Mouse (Mus musculus): ENCODE measurements at regions not wholly inside any gene's neighbourhood (a gene's known extent, or its start where the extent isn't known, plus 50 kb on each side); places are given as distances from the start of the nearest gene placed in this dataset.
A peak's percentile ranks its signal among the peaks of the same experiment; 100 is the strongest.

DNA sequence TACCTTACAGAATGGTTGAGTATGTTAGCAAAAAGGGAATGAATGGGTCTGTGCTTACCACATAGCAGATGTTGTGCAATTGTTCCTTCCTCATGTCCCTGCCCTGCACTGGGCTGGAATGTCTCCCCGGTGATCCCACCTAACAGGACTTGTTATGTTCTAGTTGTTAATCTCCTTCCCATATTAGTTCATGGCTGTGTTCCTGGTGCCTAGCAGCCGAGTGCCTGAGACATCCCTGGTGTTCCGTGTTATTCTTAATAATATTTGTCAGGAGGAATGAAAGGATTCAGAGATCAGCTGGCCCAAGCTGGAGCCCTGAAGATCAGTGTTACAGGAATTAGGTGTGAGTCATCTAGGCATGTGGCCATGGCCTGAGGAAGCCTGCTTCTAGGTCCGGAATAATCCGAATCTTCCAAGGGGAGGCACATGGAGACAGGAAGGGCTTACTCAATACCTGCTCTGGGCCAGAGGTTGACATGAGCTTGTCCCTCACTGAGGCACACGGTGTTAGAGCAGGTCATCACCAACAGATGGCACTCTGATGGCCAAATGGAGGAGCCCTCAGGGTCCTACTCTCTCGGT, 171.2 kb downstream of the 4933412E24Rik start:
- DNase-seq (ENCODE audit: low read depth in 2 of 2, low spot score in 2 of 2), result no peak

DNA sequence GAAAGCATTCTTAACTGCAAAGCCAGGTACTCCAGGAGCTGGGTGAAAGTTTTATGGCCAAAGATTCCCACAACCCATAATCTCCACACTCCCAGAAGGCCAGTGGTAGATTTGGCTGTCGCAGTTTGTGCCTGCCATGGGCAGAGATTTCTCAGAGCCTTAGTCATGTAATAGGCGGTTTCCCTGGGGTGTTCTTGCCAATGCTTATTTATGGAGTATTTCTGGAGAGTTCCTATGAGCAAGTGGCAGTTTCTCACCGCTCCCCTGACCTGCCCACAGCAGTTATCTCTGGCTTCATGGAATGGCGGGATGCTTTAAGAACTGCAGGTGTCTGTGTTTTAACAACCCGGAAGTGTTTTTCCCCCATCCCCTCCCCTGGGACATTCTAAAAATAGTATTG, 179.8 kb downstream of the 4933412E24Rik start:
- DNase-seq (ENCODE audit: low read depth in 2 of 2, low spot score in 2 of 2), result no peak

DNA sequence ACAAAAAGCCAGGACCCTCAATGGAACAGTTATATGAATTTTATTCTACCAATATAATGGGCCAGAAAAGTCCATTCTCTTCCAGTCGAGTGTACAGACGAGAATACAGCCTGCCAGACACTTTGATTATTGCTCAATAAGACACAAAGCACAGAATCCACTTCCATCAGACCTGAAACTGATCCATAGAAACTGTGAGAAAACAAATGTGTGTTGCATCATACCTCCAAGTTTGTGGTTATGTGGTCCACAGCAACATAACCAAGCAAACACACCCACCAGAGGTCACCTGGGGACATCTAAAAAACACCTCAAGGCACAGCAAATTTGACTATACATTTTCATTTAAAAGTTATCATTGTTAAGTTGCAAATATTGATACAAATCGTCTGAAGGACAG, 183.2 kb downstream of the 4933412E24Rik start:
- no peak for DNase-seq (ENCODE audit: low read depth in 2 of 2, low spot score in 2 of 2)

DNA sequence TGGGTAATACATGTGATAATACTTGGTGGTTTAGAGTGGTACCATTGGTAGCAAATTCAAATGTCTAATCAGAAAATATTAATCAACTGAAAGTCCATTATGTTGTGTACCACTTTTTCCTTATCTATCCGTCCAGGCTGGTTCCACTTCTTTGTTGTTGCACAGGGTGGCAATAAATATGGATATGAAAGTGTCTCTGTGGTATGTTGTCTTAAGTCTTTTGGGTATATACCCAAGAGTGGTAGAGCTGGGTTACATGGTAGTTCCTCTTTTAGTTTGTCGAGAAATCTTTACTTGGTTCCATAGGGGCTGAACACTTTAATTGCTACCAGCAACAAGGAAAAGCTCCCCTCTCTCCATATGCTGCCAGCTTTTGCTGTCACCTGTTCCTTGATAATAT, 184.9 kb downstream of the 4933412E24Rik start:
- DNase-seq (ENCODE audit: low read depth in 2 of 2, low spot score in 2 of 2), result no peak

GRCm38 (mm10) chr15:59830553-59831462, 185.6 kb downstream of the 4933412E24Rik start:
- no peak for DNase-seq (ENCODE audit: low read depth in 2 of 2, low spot score in 2 of 2)

- DNase-seq (ENCODE audit: low read depth in 2 of 2, low spot score in 2 of 2), result peak in 1 of 2 experiments; percentile 32
Measured at GRCm38 (mm10) chr15:59828421-59828820, 188.0 kb downstream of the 4933412E24Rik start.

- DNase-seq (ENCODE audit: low read depth in 2 of 2, low spot score in 2 of 2), result no peak
Measured at GRCm38 (mm10) chr15:59826164-59826950, 190.1 kb downstream of the 4933412E24Rik start.

- DNase-seq (ENCODE audit: low read depth in 2 of 2, low spot score in 2 of 2), result no peak
Measured at GRCm38 (mm10) chr15:59823921-59824320, 192.5 kb downstream of the 4933412E24Rik start.

GRCm38 (mm10) chr15:59822995-59823681, 193.3 kb downstream of the 4933412E24Rik start:
- DNase-seq (ENCODE audit: low read depth in 2 of 2, low spot score in 2 of 2), result no peak

DNA sequence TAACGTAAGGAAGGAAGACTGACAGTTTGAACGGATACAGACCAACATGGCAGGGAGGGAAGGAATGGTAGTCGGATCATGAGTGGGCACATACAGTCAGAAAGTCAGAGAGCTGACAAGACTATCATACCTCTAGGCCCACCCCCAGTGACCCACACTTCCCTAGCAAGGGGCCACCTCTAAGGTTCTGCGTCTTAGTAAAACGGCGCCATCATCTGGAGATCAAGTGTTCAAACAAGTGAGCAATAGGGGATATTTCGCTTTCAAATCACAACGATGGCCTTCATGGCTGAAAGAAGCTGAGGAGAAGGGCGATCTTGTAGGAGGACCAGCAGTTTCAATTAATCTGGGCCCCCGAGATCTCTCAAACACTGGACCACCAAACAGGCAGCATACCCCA, 196.1 kb downstream of the 4933412E24Rik start:
- no peak for DNase-seq (ENCODE audit: low read depth in 2 of 2, low spot score in 2 of 2)

DNA sequence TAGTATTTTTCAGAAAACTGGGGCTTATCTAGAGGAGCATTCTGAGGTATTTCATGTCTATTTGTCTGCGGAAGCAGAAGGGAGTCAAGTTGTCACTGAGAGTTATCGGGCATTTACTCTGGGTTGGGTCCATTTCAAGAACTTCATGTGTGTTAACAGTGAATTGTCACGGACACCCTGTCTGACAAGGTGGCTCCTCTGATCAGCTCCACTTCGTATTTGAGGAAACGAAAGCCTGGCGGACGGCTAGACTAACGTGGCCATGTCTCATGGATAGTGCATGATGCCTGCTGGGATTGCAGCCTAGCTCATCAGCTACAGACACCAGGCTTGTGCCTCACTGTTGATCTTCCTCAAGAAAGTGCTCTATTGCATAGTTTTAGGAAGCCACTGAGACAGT, 200.4 kb downstream of the 4933412E24Rik start:
- no peak for DNase-seq (ENCODE audit: low read depth in 2 of 2, low spot score in 2 of 2)

- no peak for DNase-seq (ENCODE audit: low read depth in 2 of 2, low spot score in 2 of 2)
Measured at GRCm38 (mm10) chr15:59811566-59811965, 204.8 kb downstream of the 4933412E24Rik start.

DNA sequence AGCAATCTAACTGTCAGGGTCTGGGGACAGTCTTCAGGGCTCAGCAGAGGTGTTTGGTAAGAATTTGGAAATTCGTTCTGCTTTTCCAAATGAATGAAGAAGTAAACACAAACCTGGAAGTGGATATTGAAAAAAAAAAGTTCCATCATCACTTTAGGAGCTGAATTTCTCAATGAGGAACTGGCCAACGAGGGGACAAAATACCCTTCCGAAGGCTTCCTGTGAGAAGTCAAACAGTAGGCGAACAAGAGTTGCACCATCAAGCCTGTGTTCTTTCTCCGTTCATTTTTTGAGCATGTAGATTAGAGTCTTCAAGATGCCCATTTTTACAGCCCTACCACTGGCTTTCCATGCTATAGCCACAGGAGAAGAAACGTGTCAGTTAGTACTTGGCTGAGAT, 207.1 kb downstream of the 4933412E24Rik start:
- no peak for DNase-seq (ENCODE audit: low read depth in 2 of 2, low spot score in 2 of 2)

- DNase-seq (ENCODE audit: low read depth in 2 of 2, low spot score in 2 of 2), result no peak
Measured at GRCm38 (mm10) chr15:59807723-59808122, 208.7 kb downstream of the 4933412E24Rik start.

- DNase-seq (ENCODE audit: low read depth in 2 of 2, low spot score in 2 of 2), result no peak
Measured at GRCm38 (mm10) chr15:59805771-59806170, 210.6 kb downstream of the 4933412E24Rik start.

DNA sequence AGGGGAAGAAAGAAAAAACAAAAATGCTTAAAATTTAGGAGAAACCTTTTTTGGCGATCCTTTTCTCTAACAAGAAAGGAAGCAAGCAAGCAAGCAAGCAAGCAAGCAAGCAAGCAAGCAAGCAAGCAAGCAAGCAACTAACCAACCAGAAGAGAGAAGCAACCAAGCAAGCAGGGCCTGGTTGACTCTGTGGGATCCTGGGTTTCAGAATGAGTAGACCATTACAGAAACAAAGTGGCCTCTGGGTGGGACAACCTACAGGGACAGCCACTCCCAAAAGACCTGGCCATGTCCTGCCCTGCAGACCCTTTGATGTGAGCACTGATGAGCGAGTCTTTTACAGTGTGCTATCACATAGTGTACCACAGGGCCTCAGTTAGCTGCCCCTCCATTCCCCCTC, 211.6 kb downstream of the 4933412E24Rik start:
- no peak for DNase-seq (ENCODE audit: low read depth in 2 of 2, low spot score in 2 of 2)

- no peak for DNase-seq (ENCODE audit: low read depth in 2 of 2, low spot score in 2 of 2)
Measured at GRCm38 (mm10) chr15:59804394-59804793, 212.0 kb downstream of the 4933412E24Rik start.

GRCm38 (mm10) chr15:59802276-59802675, 214.1 kb downstream of the 4933412E24Rik start:
- DNase-seq (ENCODE audit: low read depth in 2 of 2, low spot score in 2 of 2), result no peak

- DNase-seq (ENCODE audit: low read depth in 2 of 2, low spot score in 2 of 2), result no peak
Measured at GRCm38 (mm10) chr15:59799124-59799815, 217.1 kb downstream of the 4933412E24Rik start.

DNA sequence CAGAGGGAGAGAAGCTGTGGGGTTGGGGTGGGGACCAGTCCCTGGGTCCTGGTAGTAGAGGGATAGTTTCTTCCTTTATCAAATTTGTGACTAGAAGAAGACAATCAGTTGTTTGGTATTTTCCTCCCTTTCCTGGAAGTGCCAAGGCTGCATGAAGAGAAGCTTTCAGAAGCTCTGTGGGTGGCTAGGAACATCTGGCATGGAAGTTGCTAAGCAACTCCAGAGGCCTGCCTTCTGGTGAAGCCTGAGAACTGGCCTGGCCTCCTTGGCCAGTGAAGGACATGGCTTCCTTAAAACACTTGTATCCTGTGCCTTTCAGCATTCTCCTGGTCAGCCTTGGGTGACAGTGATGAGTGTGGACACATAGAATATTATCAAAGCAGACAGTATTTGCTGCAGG, 217.9 kb downstream of the 4933412E24Rik start:
- no peak for DNase-seq (ENCODE audit: low read depth in 2 of 2, low spot score in 2 of 2)

DNA sequence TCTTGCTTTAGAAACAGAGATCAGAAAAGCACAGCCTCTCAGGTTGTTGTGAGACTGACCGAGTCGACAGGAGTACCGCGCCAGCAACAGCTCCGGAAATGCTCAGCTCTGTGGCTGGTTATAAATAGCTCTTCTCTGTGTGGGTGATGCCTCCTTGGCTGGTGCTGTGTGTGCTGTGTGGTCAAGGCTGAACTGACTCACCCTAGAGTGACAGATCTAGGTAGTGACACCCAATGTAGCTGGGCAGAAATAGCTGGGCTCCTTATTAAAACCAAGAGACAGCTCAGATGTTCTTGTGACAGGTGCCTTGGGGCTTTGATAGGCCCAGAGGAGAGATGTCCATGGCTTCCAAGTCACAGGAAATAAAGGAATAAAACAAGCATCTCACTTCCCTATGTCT, 220.7 kb downstream of the 4933412E24Rik start:
- peak; percentile 4 to 15 for DNase-seq (ENCODE audit: low read depth in 2 of 2, low spot score in 2 of 2)
